Mouse (Mus musculus) adrenal gland, postnatal 10 days (tissue): ENCODE data around the gene Mfsd7a. TPM values are rescaled to one million over a fixed set of nuclear protein-coding genes. Genes with fewer than 3 reads are reported as not detected.

ENCODE experiments used
- DNase-seq: peaks from one replicate; pipeline ENCODE4 v3.0.0; 2021; ENCODE audit warnings: mixed read lengths
- total RNA-seq, 2 experiments: library from RNA; stranded (reverse); gene quantifications; 2 replicates each; pipeline ENCODE4 v1.2.3; 2021

The Mfsd7a gene
- total RNA-seq, 2 experiments from 2014 or later: 1.1 to 1.9 TPM

DNA sequence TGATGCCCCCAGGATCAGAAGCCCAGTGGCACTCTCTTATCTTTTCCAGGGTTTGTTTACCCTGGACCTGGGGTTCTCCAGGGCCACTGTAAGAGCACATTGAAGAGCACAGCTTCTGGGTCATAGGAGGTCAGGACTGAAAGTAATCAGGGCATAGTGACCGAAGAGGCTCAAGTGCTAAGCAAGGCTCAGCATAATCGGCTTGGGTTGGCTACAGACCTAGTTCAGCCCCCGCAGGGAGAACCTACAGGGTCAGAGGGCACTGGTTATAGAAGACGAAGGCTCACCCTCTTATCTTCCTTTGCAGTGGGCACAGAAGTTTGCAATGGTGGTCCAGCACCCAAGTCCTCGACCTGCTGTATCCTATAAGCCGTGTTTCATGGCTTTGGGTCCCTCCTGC lies 17.5 kb downstream of the Mfsd7a start:
- no peak for DNase-seq

GRCm38 (mm10) chr5:108427186-108427585 lies 21.5 kb downstream of the Mfsd7a start:
- peak; percentile 69 for DNase-seq

DNA sequence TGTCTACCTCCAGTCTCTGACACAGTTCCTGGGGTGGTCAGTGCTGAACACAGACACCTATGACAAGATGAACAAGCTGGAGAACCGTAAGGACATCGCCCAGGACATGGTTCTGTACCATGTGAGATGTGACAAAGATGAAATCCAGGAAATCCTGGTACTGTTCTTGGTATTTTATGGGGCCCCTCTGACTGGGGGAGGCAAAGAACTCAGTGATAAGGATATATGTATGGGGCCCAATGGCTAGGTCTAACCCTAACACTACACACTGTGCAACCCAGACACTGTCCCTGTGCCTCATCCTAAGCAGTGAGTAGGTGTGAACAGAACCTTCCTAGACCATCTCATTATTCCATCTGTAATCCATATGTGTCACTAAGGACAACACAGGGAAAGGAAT lies 25.3 kb downstream of the Mfsd7a start:
- no peak for DNase-seq

DNA sequence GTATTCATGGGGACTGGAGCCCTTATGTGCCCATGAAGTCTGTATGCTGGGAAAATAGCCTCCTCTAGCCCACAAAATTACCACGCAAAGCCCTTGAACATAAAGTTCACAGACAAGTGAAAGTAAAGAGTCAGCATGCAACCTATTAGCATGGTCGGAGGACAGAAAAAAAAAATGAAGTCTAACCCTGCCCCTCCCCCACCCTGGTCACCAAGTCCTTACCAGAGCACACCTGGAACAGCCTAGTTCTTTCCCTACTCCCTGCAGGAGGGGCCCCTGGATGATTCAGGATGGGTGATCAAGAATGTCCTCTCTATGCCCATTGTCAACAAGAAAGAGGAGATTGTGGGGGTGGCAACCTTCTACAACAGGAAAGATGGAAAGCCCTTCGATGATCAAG lies 25.9 kb downstream of the Mfsd7a start:
- no peak for DNase-seq

DNA sequence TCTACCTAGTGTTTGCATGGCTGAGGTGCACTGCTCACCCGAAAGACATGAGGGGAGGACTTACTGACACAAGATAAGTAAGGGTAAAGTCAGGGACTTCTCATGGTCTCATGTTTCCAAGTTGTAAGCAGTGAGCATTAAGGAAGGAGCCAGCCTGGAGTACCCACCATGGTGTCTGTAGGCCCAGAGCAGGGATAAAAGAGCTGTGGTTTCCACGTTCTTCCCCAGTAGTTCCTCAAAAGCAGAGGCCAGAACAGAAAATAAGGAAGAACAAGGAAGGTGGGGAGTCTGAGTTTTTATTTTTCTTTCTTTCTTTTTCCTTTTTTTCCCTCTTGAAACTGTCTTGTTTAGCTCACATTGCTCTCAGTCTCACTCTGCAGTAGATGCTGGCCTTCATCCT lies 34.0 kb downstream of the Mfsd7a start:
- DNase-seq: no peak

DNA sequence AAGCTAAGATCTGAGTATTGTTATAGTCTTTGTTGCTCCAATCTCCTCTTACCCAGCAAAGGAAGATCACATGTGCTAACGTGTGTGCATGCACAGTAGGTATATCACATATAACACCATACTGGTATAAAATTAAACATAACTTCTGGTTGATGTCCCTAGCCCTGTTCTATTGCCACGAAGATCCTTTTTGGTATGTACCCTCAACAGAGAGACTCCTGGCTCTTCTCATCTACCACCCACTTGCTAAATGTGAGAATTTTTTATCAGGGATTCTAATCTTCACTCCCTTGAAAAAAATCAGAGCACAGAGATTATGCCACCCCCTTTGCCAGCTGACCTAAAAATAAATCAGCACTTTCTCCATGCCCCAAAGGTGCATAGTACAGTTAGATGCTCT lies 41.7 kb downstream of the Mfsd7a start:
- DNase-seq: no peak

DNA sequence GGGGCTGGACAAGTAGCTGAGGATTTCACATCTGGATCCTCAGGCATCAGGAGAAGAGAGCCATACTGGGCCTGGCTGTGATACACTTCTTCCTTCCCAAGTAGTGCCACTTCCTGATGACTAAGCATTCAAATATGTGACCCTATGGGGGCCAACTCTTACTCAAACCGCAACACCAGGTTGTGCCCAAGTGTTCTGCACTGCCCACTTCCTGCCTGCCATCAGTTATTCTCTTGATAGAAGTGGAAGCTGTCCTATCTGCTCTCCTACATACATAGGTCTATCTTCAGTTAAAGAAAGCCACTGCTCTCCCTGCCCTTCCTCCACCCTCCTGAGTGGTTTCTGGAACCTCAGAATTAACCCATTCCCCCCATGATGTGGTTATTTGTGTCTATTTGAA lies 43.2 kb downstream of the Mfsd7a start:
- DNase-seq: no peak

DNA sequence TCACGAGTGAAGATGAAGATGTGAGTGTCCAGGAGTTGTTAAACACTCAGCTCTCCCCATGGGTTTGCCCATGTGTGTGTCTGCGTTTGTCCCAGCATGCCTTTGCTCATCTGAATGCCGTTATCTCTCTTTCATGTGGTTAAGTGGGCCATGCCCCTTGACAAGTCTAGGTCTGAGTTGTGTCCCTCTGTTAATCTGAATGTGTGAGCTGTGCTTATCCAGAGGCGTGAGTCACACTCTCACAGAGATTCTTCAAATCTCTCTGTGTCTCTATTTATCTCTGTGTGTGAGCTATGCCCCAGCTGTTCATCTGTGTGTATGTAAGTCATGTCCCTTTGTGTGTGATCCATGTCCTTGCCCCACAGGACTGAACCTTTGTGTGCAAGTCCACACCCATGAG lies 45.2 kb downstream of the Mfsd7a start:
- no peak for DNase-seq

Other genes with a start within 250 kb of the Mfsd7a start
- gene Dr1, start 180.0 kb downstream of the Mfsd7a start, total RNA-seq: 10 to 100 TPM; 30.4 to 30.7 TPM
- gene Pigg, start 136.3 kb downstream of the Mfsd7a start, total RNA-seq: 1 to 10 TPM; 7.8 to 9.5 TPM
- under 1 TPM; 0.45 to 0.82 TPM for gene Gm42517, start 81.0 kb downstream of the Mfsd7a start, total RNA-seq
- not detected for gene Pde6b, start 60.5 kb downstream of the Mfsd7a start, total RNA-seq
- 100 to 1,000 TPM; 786 to 795 TPM for gene Atp5k, start 14.4 kb downstream of the Mfsd7a start, total RNA-seq
- 10 to 100 TPM; 42.6 to 49.1 TPM for gene Pcgf3, start 12.3 kb upstream of the Mfsd7a start, total RNA-seq
- 10 to 100 TPM in 1 of 2 experiments, 1 to 10 TPM in 1; 7.1 to 13.8 TPM for gene Cplx1, start 101.1 kb upstream of the Mfsd7a start, total RNA-seq
- gene Gak, start 180.9 kb upstream of the Mfsd7a start, total RNA-seq: 10 to 100 TPM; 65.8 to 74.6 TPM
- gene Tmem175, start 180.9 kb upstream of the Mfsd7a start, total RNA-seq: 10 to 100 TPM; 20.3 to 22.8 TPM
- gene Idua, start 211.4 kb upstream of the Mfsd7a start, total RNA-seq: 10 to 100 TPM in 1 of 2 experiments, 1 to 10 TPM in 1; 9.0 to 15.2 TPM
- 10 to 100 TPM; 16.7 to 23.7 TPM for gene Dgkq, start 220.8 kb upstream of the Mfsd7a start, total RNA-seq
- 10 to 100 TPM in 1 of 2 experiments, 1 to 10 TPM in 1; 5.7 to 11.4 TPM for gene Slc26a1, start 226.7 kb upstream of the Mfsd7a start, total RNA-seq
- gene Fgfrl1, start 243.5 kb upstream of the Mfsd7a start, total RNA-seq: 10 to 100 TPM; 42.5 to 52.7 TPM